Mouse (Mus musculus): ENCODE results near the gene Zfp709. TPM values are rescaled to one million over a fixed set of nuclear protein-coding genes. Genes with fewer than 3 reads are reported as not detected.
A peak's percentile ranks its signal among the peaks of the same experiment; 100 is the strongest.

Zfp709 gene
- polyA plus RNA-seq, 1 experiment: 8.6 TPM

DNA sequence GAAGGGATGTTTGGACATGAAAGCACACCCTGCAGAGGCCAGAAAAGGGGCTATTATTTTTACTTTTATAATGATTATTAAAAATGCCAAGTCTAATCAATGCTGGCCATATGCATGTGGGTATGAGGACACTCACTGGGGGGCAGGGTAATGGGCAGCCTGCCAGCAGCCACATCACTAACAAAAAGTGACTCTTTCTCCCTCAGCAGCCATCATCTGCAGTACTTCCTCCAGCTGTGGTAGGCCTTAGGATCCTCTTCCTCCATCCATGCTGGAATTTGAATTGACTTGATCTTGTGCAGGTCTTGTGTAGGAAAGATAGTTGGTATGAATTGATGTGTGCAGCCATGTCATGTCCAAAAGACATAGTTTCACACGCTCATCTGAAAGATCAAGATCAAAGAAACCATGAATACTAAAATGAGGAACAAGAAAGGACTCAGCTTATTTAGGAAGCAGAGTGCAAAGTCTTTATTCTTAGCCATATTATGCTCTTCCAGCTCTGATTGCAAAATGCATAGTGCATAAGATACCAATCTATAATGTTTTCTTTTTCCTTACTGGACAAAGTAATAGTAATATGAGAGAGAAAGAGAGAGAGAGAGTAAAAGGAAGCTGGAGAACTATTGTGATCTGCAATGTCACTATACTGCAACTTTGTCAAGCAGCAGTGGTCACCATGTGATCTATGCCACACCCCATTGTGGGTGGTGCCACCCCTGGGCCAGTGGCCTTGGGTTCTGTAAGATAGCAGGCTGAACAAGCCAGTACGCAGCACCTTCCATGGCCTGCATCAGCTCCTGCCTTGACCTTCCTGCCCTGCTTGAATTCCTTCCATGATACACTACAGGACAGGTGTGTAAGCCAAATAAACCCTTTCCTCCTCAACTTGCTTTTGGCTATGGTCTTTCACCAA, 58.7 kb downstream of the Zfp709 start:
- TF ChIP-seq POLR2A (IDR thresholded peaks at IDR 0.05; ENCODE audit: borderline replicate concordance, low read depth, low read length) (no peak), CTCF (IDR thresholded peaks at IDR 0.05; ENCODE audit: low read depth, low read length) (no peak)
- Histone ChIP-seq H3K4me1 (ENCODE audit: control insufficient read depth, insufficient read depth, low read length) (peaks cover 9% of the 10 kb centered on the region), H3K4me3 (ENCODE audit: insufficient read depth, low read length) (no peak overlapping the region), H3K27ac (ENCODE audit: insufficient read depth, low read depth, low read length) (peak overlapping the region; percentile 44)

DNA sequence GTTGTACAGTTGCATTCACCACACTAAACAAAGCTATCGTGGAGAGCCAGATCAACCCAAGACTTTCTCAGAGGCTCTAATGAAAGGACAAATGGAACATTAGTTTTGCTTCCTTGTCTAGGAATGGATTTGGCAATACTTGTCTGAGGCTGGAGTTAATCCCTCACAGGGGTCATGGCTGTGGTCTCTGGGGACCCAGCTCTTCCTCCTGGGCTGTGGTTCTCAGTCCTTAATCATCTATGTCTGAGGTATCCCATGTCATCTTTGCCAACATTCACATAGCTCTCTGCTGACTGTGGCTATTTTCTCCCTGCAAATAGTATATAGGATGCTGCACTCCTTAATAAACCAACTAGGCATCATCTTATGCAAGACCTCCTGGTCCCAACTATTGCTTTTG, 60.0 kb downstream of the Zfp709 start:
- H3K27ac ChIP-seq (ENCODE audit: insufficient read depth, low read depth, low read length): no peak overlapping the region
- H3K4me3 ChIP-seq (ENCODE audit: insufficient read depth, low read length): no peak overlapping the region
- TF ChIP-seq POLR2A (IDR thresholded peaks at IDR 0.05; ENCODE audit: borderline replicate concordance, low read depth, low read length) (no peak), CTCF (IDR thresholded peaks at IDR 0.05; ENCODE audit: low read depth, low read length) (no peak)
- H3K4me1 ChIP-seq (ENCODE audit: control insufficient read depth, insufficient read depth, low read length): peaks cover 9% of the 10 kb centered on the region

Other genes with a start within 250 kb of the Zfp709 start
- 1.0 and 1.3 TPM in 2 replicates for gene Unc13a, start 210.3 kb upstream of the Zfp709 start, polyA plus RNA-seq (2012; ENCODE audit: insufficient read depth, insufficient read length, missing spikeins)
- gene Jak3, start 205.7 kb upstream of the Zfp709 start, polyA plus RNA-seq (2012; ENCODE audit: insufficient read depth, insufficient read length, missing spikeins): 15.6 and 15.7 TPM in 2 replicates
- gene Insl3, start 192.8 kb upstream of the Zfp709 start, polyA plus RNA-seq (2012; ENCODE audit: insufficient read depth, insufficient read length, missing spikeins): 5.0 and 5.1 TPM in 2 replicates
- 23.7 and 24.1 TPM in 2 replicates for gene B3gnt3, start 180.2 kb upstream of the Zfp709 start, polyA plus RNA-seq (2012; ENCODE audit: insufficient read depth, insufficient read length, missing spikeins)
- gene Fcho1, start 156.3 kb upstream of the Zfp709 start, polyA plus RNA-seq (2012; ENCODE audit: insufficient read depth, insufficient read length, missing spikeins): 7.2 and 8.8 TPM in 2 replicates
- gene Zfp882, start 26.6 kb downstream of the Zfp709 start, polyA plus RNA-seq (2012; ENCODE audit: insufficient read depth, insufficient read length, missing spikeins): 1.1 and 1.2 TPM in 2 replicates
- 14.4 and 17.5 TPM in 2 replicates for gene Zfp617, start 26.6 kb downstream of the Zfp709 start, polyA plus RNA-seq (2012; ENCODE audit: insufficient read depth, insufficient read length, missing spikeins)
- gene Zfp961, start 69.0 kb downstream of the Zfp709 start, polyA plus RNA-seq (2012; ENCODE audit: insufficient read depth, insufficient read length, missing spikeins): 12.0 and 13.8 TPM in 2 replicates
- 16.6 and 18.1 TPM in 2 replicates for gene Cyp4f18, start 127.6 kb downstream of the Zfp709 start, polyA plus RNA-seq (2012; ENCODE audit: insufficient read depth, insufficient read length, missing spikeins)
- not detected in 2 replicates for gene Olfr372, start 159.2 kb downstream of the Zfp709 start, polyA plus RNA-seq (2012; ENCODE audit: insufficient read depth, insufficient read length, missing spikeins)
- gene Olfr373, start 201.2 kb downstream of the Zfp709 start, polyA plus RNA-seq (2012; ENCODE audit: insufficient read depth, insufficient read length, missing spikeins): 0.33 TPM in 1 of 2 replicates, not detected in the other
- gene Olfr374, start 225.0 kb downstream of the Zfp709 start, polyA plus RNA-seq (2012; ENCODE audit: insufficient read depth, insufficient read length, missing spikeins): 0.32 and 0.52 TPM in 2 replicates

All from bone marrow macrophage, adult 2 months (primary cell).